Mouse (Mus musculus): Measurements from ENCODE around the gene 1600014C10Rik. TPM values are rescaled to one million over a fixed set of nuclear protein-coding genes. Genes with fewer than 3 reads are reported as not detected.

The 1600014C10Rik gene
- polyA plus RNA-seq, 1 experiment from 2014 or later = 17.3 TPM

- Histone ChIP-seq H3K27me3 (no peaks in the 10 kb centered on the region), H3K4me1 (replicated peaks) (peaks cover 7% of the 10 kb centered on the region), H3K4me3 (replicated peaks) (no peak overlapping the region), H3K27ac (replicated peaks) (no peak overlapping the region), H3K9ac (no peak overlapping the region), H3K9me3 (replicated peaks) (no peaks in the 10 kb centered on the region), H3K36me3 (replicated peaks) (no peaks in the 10 kb centered on the region), H3K4me2 (no peak overlapping the region)
- no peak for ATAC-seq (ENCODE audit: insufficient read depth)
- WGBS (ENCODE audit: insufficient replicate concordance) = 48% methylated on average over 5 of the region's 5 CpGs
Observed at GRCm38 (mm10) chr7:38217417-38218171, 34.6 kb downstream of the 1600014C10Rik start.

DNA sequence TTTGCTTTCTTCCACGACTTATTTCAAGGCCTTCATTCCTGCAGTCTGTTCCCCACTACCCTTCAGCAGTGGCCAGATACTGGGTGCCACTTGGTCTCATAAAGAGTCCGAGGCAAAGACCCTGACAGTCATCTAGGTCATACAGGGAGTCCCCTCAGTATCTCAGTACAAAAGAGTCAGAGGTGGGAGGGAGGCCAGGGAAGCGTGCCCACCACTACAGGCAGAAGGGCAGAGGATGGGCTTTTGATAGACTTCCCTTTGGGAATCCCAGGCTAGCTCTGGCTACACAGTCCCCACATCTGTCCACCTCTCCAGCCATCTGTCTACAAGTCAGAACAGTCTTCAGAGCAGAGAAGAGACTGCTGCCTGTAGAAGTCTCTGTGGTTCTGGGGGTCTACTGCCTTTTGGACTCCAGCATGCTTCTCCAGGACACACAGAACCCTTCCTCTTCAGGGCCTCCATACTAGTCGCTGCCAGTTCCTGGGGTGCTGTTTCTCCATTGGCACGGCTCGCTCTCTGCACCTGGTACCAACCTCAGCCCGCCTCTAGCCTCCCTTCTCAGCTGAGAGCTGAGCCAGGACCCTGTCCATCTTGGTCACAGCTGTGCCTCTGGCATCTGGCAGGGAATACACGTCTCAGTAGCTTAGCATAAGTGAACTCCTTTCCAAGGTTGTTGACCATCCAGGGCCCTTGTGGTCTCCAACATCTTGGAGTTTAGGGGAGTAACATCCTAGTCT lies 35.8 kb downstream of the 1600014C10Rik start:
- no peaks in the 10 kb centered on the region for H3K36me3 ChIP-seq (replicated peaks)
- no peak overlapping the region for H3K4me3 ChIP-seq (replicated peaks)
- ATAC-seq (ENCODE audit: insufficient read depth) = no peak
- no peaks in the 10 kb centered on the region for H3K9me3 ChIP-seq (replicated peaks)
- WGBS (ENCODE audit: insufficient replicate concordance) = 51% methylated on average over 8 of the region's 8 CpGs
- H3K9ac ChIP-seq = no peak overlapping the region
- peaks cover 7% of the 10 kb centered on the region for H3K4me1 ChIP-seq (replicated peaks)
- no peaks in the 10 kb centered on the region for H3K27me3 ChIP-seq
- no peak overlapping the region for H3K27ac ChIP-seq (replicated peaks)
- no peak overlapping the region for H3K4me2 ChIP-seq

- Histone ChIP-seq H3K27ac (replicated peaks) (no peak overlapping the region), H3K4me1 (replicated peaks) (0 out of 2 replicates have a peak, but pooled peaks cover under 1% of the 10 kb centered on the region), H3K27me3 (no peaks in the 10 kb centered on the region), H3K4me3 (replicated peaks) (no peak overlapping the region), H3K4me2 (no peak overlapping the region), H3K9ac (no peak overlapping the region), H3K9me3 (replicated peaks) (no peaks in the 10 kb centered on the region), H3K36me3 (replicated peaks) (no peaks in the 10 kb centered on the region)
- no peak for ATAC-seq (ENCODE audit: insufficient read depth)
- 61% methylated on average over 4 of the region's 4 CpGs for WGBS (ENCODE audit: insufficient replicate concordance)
Observed at GRCm38 (mm10) chr7:38219526-38219925, 36.5 kb downstream of the 1600014C10Rik start.

GRCm38 (mm10) chr7:38220866-38221265 lies 37.8 kb downstream of the 1600014C10Rik start:
- ATAC-seq (ENCODE audit: insufficient read depth) = no peak
- H3K27ac ChIP-seq (replicated peaks) = no peak overlapping the region
- H3K4me3 ChIP-seq (replicated peaks) = no peak overlapping the region
- H3K36me3 ChIP-seq (replicated peaks) = no peaks in the 10 kb centered on the region
- H3K4me2 ChIP-seq = no peak overlapping the region
- no peaks in the 10 kb centered on the region for H3K9me3 ChIP-seq (replicated peaks)
- no peaks in the 10 kb centered on the region for H3K27me3 ChIP-seq
- H3K9ac ChIP-seq = no peak overlapping the region
- WGBS (ENCODE audit: insufficient replicate concordance) = 81% methylated on average over 7 of the region's 7 CpGs
- H3K4me1 ChIP-seq (replicated peaks) = no peaks in the 10 kb centered on the region

DNA sequence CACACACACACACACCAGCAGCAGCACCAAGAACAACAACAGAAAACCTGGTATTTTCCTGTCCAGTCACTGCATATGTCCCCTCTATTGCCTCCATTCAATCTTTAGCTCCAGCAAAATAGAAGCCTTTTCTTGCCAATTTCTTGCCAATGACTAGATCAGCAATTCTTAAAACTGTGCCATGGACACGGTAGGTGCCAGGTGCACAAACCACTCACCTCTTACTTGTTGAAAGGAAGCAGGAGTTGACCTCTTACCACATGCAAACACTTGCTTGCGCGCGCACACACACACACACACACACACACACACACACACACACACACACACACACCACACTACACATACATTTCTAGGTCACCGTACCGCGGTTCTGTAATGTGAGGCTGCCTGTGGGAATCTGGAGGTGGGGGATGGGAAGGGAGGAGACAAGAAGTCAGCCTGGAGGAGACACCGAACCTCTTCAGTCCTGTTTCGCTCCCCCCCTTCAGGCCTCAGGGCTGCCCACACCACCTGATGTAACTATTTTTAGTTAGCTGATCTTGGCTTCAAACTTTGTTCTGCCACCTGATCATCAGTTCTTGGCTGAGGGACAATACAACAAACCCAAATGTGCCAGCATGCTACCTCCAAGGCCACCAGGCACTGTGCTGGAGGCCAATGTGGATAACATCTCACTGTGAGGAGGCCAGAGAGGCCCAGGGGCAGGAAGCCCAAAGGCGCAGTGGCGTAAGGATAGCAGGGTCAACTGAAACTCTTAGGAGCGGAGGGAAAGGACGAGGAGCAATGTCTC lies 41.8 kb downstream of the 1600014C10Rik start:
- 0 out of 2 replicates have a peak, but pooled peaks cover 8% of the 10 kb centered on the region for H3K27me3 ChIP-seq
- H3K36me3 ChIP-seq (replicated peaks) = no peaks in the 10 kb centered on the region
- H3K27ac ChIP-seq (replicated peaks) = no peak overlapping the region
- WGBS (ENCODE audit: insufficient replicate concordance) = 64% methylated on average over 13 of the region's 13 CpGs
- no peaks in the 10 kb centered on the region for H3K9me3 ChIP-seq (replicated peaks)
- no peak overlapping the region for H3K9ac ChIP-seq
- H3K4me2 ChIP-seq = no peak overlapping the region
- no peak for ATAC-seq (ENCODE audit: insufficient read depth)
- H3K4me1 ChIP-seq (replicated peaks) = peaks cover 14% of the 10 kb centered on the region
- H3K4me3 ChIP-seq (replicated peaks) = no peak overlapping the region

GRCm38 (mm10) chr7:38226226-38226625 lies 43.2 kb downstream of the 1600014C10Rik start:
- no peaks in the 10 kb centered on the region for H3K9me3 ChIP-seq (replicated peaks)
- H3K4me3 ChIP-seq (replicated peaks) = no peak overlapping the region
- no peak for ATAC-seq (ENCODE audit: insufficient read depth)
- H3K27me3 ChIP-seq = peaks cover 12% of the 10 kb centered on the region; the same call in 1 of the 2 replicates
- H3K4me2 ChIP-seq = no peak overlapping the region
- H3K9ac ChIP-seq = no peak overlapping the region
- H3K4me1 ChIP-seq (replicated peaks) = peaks cover 14% of the 10 kb centered on the region
- no peaks in the 10 kb centered on the region for H3K36me3 ChIP-seq (replicated peaks)
- no peak overlapping the region for H3K27ac ChIP-seq (replicated peaks)
- whole genome bisulfite sequencing (ENCODE audit: insufficient replicate concordance) = 70% methylated on average over 2 of the region's 2 CpGs

- 1% methylated on average over 25 of the region's 25 CpGs for WGBS (ENCODE audit: insufficient replicate concordance)
- Histone ChIP-seq H3K27me3 (peaks cover 12% of the 10 kb centered on the region; the same call in 1 of the 2 replicates), H3K9ac (peak overlapping the region; percentile 30; the same call in 1 of the 2 replicates), H3K36me3 (replicated peaks) (no peaks in the 10 kb centered on the region), H3K4me1 (replicated peaks) (peaks cover 14% of the 10 kb centered on the region), H3K27ac (replicated peaks) (no peak overlapping the region), H3K4me2 (peak overlapping the region; percentile 84), H3K4me3 (replicated peaks) (peak overlapping the region; percentile 62), H3K9me3 (replicated peaks) (no peaks in the 10 kb centered on the region)
- peak; percentile 32 for ATAC-seq (ENCODE audit: insufficient read depth)
Observed at GRCm38 (mm10) chr7:38227181-38227899, 44.3 kb downstream of the 1600014C10Rik start.

- H3K27ac ChIP-seq (replicated peaks) = no peak within 1 kb of the TSS
Observed at GRCm38 (mm10) chr7:38227900-38228298, 44.9 kb downstream of the 1600014C10Rik start, which contains the start of gene Plekhf1. Plekhf1 (minus strand) TSS chr7:38228016.

DNA sequence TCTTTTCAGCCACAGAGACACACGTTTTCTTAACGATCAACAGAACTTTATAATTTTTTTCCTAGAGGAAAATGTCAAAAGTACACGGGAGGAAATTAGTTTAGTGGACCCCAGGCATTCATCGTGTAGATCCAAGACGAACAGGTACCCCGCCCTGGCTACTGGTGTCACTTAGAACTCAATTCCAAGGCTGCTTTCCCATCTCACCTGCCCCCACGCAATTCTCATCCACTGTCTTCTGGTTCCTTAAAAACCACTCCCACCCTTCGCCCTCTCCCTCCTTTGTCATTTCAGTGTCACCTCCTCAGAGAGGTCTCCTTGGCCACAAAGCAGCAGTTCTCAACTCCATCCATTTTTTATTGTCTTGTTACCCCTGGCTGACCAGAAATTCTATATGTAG lies 45.3 kb downstream of the 1600014C10Rik start:
- no peak overlapping the region for H3K27ac ChIP-seq (replicated peaks)
- H3K9me3 ChIP-seq (replicated peaks) = no peaks in the 10 kb centered on the region
- peaks cover 14% of the 10 kb centered on the region for H3K4me1 ChIP-seq (replicated peaks)
- peak overlapping the region; percentile 84 for H3K4me2 ChIP-seq
- H3K36me3 ChIP-seq (replicated peaks) = no peaks in the 10 kb centered on the region
- H3K27me3 ChIP-seq = peaks cover 12% of the 10 kb centered on the region; the same call in 1 of the 2 replicates
- ATAC-seq (ENCODE audit: insufficient read depth) = no peak
- H3K9ac ChIP-seq = no peak overlapping the region
- peak overlapping the region; percentile 62 for H3K4me3 ChIP-seq (replicated peaks)
- WGBS (ENCODE audit: insufficient replicate concordance) = 25% methylated on average over 8 of the region's 8 CpGs

More at GRCm38 (mm10) chr7:38227900-38228298, 44.9 kb downstream of the 1600014C10Rik start, which contains the start of gene Plekhf1:
- under 1% methylated on average over 36 of the region's 36 CpGs for WGBS (ENCODE audit: insufficient replicate concordance)
- ATAC-seq (ENCODE audit: insufficient read depth) = peak; percentile 90
- Histone ChIP-seq H3K4me2 (peak within 1 kb of the TSS; percentile 84), H3K4me3 (replicated peaks) (peak within 1 kb of the TSS; percentile 62), H3K4me1 (replicated peaks) (peaks cover 14% of the 10 kb centered on the region), H3K9me3 (replicated peaks) (no peaks in the 10 kb centered on the region), H3K36me3 (replicated peaks) (no peaks in the 10 kb centered on the region), H3K27me3 (peaks cover 12% of the 10 kb centered on the region; the same call in 1 of the 2 replicates), H3K9ac (peak within 1 kb of the TSS; percentile 30; the same call in 1 of the 2 replicates)

DNA sequence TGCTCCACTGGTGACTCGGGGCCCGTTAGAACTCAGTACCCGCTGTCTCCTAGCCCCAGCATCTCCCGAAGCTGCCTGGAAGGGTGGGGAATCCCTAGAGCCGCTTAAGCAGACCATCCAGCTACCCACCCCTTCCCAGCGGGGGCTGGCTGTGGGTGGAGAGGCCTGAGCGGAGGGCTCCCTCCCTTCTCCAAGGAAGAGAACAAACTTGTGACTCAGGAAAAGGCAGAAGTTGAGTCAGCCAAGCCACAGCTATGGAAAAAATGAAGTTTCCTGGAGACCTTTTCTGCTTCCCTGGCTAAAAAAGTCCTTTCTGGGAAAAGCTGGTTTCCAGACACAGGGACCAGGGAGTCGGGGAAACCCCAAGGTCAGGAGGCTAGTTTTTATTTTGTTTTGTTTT lies 47.3 kb downstream of the 1600014C10Rik start:
- Histone ChIP-seq H3K27me3 (peaks cover 12% of the 10 kb centered on the region; the same call in 1 of the 2 replicates), H3K36me3 (replicated peaks) (no peaks in the 10 kb centered on the region), H3K9ac (no peak overlapping the region), H3K27ac (replicated peaks) (no peak overlapping the region), H3K4me2 (no peak overlapping the region), H3K4me3 (replicated peaks) (no peak overlapping the region), H3K9me3 (replicated peaks) (no peaks in the 10 kb centered on the region), H3K4me1 (replicated peaks) (peaks cover 14% of the 10 kb centered on the region)
- ATAC-seq (ENCODE audit: insufficient read depth) = no peak
- 23% methylated on average over 8 of the region's 8 CpGs for WGBS (ENCODE audit: insufficient replicate concordance)
